Mouse (Mus musculus) frontal cortex, postnatal 10 days (tissue): ENCODE data around the gene Acaca.

Experiments used
- DNase-seq, 2 experiments: peaks; one replicate each; pipeline ENCODE4 v3.0.0; 2022; ENCODE audit warnings: low spot score in 2 of 2, mixed read lengths in 1 of 2

The Acaca gene

GRCm38 (mm10) chr11:84243562-84243961, 114.1 kb downstream of the Acaca start:
- DNase-seq = peak in 1 of 2 experiments; percentile 22

DNA sequence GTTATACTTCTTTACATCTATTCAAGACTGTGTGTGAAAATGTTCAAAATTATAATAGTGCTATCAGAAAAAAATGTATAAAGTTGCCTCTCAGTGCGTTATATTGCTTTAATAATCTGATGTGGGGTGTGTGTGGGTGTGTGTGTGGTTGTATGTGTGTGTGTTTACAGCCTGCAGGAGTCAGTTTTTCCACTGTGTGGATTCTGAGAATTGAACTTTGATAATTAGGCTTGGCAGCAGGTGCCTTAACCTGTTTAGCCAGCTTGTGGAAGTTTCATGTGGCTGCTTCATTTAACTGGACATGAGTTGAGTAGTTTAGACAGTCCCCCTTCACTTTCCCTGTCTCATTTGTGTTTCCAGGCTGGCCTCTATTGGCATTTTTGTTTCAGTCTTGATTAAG, 117.9 kb downstream of the Acaca start:
- DNase-seq = no peak

GRCm38 (mm10) chr11:84251170-84251569, 121.7 kb downstream of the Acaca start:
- DNase-seq = no peak

- no peak for DNase-seq
These were observed 123.0 kb downstream of the Acaca start for GRCm38 (mm10) chr11:84252425-84252824.

- no peak for DNase-seq
These were observed 126.4 kb downstream of the Acaca start for GRCm38 (mm10) chr11:84255879-84256278.

DNA sequence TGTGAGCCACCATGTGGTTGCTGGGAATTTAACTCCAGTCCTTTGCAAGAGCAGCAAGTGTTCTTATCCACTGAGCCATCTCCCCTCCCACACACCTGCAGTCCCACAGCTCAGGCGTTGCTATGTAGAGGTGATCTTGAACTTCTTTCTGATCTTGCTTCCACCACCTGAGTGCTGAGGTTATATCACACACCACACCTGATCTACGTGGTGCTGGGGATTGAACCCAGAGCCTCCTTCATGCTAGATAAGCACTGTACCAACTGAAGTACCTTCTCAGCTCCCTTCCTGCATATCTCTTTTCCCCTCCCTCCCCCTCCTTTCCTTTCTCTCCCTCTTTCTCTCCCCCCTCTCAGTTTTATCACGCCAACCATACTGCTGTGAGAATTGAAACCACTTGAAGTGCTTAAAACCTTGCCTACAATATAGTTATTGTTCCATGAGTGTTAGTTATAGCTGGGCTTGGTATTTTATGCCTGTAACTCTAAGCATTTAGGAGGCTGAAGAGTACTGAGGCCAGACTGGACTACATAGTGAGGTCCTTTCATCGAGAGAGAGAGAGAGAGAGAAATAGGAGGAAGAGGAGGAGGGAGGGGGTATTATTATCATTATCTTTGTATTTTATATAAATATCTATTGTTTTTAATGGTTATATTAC, 128.7 kb downstream of the Acaca start:
- no peak for DNase-seq

- no peak for DNase-seq
These were observed 135.0 kb downstream of the Acaca start for GRCm38 (mm10) chr11:84264490-84264889.

DNA sequence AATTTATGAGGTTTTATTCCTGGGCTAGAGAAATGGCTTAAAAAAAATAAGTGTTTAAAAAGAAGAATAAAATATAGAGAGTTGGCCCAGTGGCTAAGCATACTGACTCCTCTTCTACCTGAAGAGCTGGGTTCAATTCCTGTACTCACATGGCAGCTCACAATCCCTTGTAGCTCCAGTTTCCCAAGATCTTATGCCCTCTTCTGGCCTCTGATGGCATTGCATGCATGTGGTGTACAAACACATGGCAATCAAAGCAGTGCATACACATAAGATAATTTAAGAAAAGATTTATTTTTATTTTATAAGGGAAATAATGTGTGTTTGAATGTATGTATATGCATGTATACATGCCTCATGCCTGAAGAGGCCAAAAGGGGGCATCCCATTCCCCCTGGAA, 138.6 kb downstream of the Acaca start:
- DNase-seq = no peak

- DNase-seq = no peak
These were observed 141.0 kb downstream of the Acaca start for GRCm38 (mm10) chr11:84270511-84270910.

GRCm38 (mm10) chr11:84271948-84272347, 142.5 kb downstream of the Acaca start:
- DNase-seq = no peak

- no peak for DNase-seq
These were observed 143.1 kb downstream of the Acaca start for GRCm38 (mm10) chr11:84272574-84272973.

GRCm38 (mm10) chr11:84276979-84277378, 147.5 kb downstream of the Acaca start:
- DNase-seq = no peak

DNA sequence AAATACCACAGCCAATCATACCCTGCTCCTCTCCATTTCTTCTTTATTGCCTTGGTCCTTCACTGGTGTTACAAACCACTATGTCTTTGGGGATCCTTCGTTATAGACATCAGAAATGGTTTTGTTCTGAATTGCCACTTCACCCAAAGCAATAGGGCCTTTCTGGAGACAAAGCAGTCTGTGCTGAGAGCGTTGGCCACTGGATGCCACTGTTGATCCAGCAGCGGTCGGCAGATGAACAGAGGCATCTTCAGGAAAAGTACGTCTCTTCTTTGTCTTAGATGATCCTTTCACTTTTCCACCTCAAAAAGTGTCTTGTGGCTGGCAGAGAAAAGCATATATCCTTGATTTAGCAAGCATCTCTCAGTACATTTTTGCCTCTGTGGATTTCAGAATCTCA, 151.8 kb downstream of the Acaca start:
- no peak for DNase-seq

DNA sequence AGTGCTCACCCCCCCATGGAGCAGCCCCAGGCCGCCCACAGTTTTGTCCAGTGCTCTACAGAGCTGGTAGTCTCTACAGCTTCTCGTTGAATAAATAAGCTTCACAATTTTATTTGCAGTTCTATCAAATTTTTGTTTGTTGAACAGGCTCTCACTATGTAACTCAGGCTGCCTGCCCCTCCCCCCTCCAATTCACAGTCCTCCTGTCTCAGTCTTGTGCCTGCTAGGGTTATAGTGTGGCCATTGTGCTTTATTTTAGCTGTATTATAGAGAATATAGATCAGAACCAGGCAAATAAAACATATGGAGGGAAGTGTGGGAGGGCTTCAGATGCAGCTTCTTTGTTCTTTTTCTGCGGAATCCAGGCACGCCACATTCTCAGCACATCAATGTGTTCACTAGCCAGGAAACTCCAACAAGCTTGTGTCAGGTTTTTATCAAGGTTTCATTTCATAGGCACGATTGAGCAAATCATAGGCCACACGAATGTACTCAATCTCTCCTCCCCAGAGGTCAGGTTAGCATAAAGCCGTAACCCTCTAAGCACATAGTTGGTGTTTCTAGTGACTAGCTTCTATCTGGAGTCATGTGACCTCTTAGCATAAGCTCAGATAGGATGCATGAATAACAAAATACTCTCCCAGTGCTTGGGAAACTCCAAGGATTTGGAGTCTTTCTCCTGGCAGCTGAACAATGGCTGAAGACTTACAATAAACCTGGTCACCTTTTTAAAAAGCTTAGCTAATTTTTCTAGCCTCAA, 153.7 kb downstream of the Acaca start:
- no peak for DNase-seq

DNA sequence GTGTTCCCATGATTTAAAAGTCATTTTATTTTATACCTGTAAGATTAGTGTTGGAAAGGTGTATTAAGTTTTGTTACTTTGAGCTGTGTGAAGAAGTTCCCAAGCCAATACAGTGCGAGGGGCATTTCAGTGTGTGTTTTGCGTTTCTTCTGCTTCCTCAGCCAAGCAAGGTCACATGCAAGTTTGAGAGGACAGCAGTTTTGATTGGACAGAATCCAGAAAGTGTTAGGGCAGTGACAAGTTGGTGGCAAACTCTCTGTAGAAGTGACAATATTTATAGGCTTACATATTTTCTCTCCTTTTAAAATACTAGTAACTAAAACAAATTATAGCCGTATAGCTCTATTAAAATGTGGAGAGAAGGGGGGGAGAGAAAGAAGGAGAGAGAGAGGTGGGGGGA, 161.3 kb downstream of the Acaca start:
- no peak for DNase-seq

GRCm38 (mm10) chr11:84292532-84292931, 163.1 kb downstream of the Acaca start:
- DNase-seq = no peak

- DNase-seq = no peak
These were observed 163.8 kb downstream of the Acaca start for GRCm38 (mm10) chr11:84293288-84293687.

GRCm38 (mm10) chr11:84296337-84296736, 166.9 kb downstream of the Acaca start:
- DNase-seq = no peak

GRCm38 (mm10) chr11:84305474-84305873, 176.0 kb downstream of the Acaca start:
- no peak for DNase-seq

GRCm38 (mm10) chr11:84306158-84306742, 176.8 kb downstream of the Acaca start:
- DNase-seq = no peak

DNA sequence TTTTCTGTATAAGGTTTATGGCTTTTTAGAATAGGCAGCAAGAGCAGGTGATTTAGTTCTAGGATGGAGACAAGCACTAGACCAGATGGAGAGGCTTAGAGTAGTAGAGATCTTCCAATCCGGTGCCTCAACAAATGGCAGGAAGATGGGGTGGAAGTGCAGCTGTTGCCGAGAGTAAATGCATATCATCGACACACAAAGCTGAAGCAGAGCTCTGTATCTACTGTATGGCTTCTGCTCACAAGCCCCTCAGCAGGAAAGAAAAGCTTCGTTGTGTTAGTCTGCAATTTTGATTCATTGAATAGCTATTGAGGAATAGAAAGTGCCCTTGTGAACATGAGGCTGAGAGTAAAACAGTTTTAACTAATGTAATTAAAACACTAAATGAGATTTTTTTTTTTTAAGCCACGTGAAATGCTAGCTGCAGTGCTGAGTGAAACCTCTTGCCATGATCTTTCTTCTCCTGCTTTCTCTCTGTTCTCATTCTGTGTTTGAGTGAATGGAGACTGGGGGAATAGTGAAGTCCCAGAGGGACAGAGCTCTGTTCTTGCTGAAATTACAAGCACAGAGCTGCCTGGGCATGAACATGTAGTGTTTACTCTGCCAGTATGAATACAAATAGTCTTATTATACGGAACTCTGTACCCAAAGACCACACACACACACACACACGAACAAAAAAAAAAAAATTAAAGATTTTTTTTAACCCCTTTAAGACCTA, 194.7 kb downstream of the Acaca start:
- peak in 1 of 2 experiments; percentile 11 for DNase-seq

GRCm38 (mm10) chr11:84327086-84327485, 197.6 kb downstream of the Acaca start:
- no peak for DNase-seq
